Mouse (Mus musculus) forebrain, postnatal 0 days (tissue): ENCODE data around the gene Inpp4a. TPM values are rescaled to one million over a fixed set of nuclear protein-coding genes. Genes with fewer than 3 reads are reported as not detected.

Experiments
- ATAC-seq: fragments of 200-750 bp; cut with Nextera tagmentation; 2 replicates; pipeline ENCODE4 v1.8.0; 2017; ENCODE audit warnings: mild to moderate bottlenecking, moderate library complexity
- DNase-seq: peaks from one replicate; pipeline ENCODE4 v3.0.0-alpha.2; 2015
- H3K27ac ChIP-seq: fragments of 300-500 bp; sonication (generic); 2 replicates; pipeline ENCODE4 v1.5.1; 2014; ENCODE audit warnings: low read depth, mild to moderate bottlenecking, antibody characterized with exemption, low read length, moderate library complexity, mixed read lengths
- H3K27me3 ChIP-seq: fragments of 300-500 bp; sonication (generic); 2 replicates; pipeline ENCODE4 v1.6.1; 2014; ENCODE audit warnings: mild to moderate bottlenecking, low read length, mixed read lengths; ENCODE audit not compliant: insufficient read depth
- H3K36me3 ChIP-seq: fragments of 300-500 bp; sonication (generic); 2 replicates; pipeline ENCODE4 v1.6.1; 2014; ENCODE audit warnings: mild to moderate bottlenecking, moderate library complexity; ENCODE audit not compliant: insufficient read depth
- H3K4me1 ChIP-seq: fragments of 300-500 bp; sonication (generic); 2 replicates; pipeline ENCODE4 v1.6.1; 2014; ENCODE audit warnings: antibody characterized with exemption; ENCODE audit not compliant: insufficient read depth
- H3K4me2 ChIP-seq: fragments of 300-500 bp; sonication (generic); 2 replicates; pipeline ENCODE4 v1.6.1; 2014; ENCODE audit warnings: low read depth, mild to moderate bottlenecking, moderate library complexity
- H3K4me3 ChIP-seq: fragments of 300-500 bp; sonication (generic); 2 replicates; pipeline ENCODE4 v1.5.1; 2014; ENCODE audit warnings: low read depth, low read length, mixed read lengths
- H3K9ac ChIP-seq: fragments of 300-500 bp; sonication (generic); 2 replicates; pipeline ENCODE4 v1.6.1; 2014; ENCODE audit warnings: mild to moderate bottlenecking
- H3K9me3 ChIP-seq: fragments of 300-500 bp; sonication (generic); 2 replicates; pipeline ENCODE4 v1.6.1; 2016; ENCODE audit warnings: low read length
- CTCF ChIP-seq: sonication (generic); IDR thresholded peaks from 2 replicates; pipeline ENCODE4 v1.5.1; 2016; ENCODE audit warnings: antibody characterized with exemption, control low read depth, low read depth
- WGBS: fragments of 180-500 bp; shearing (Covaris S2); extraction: QIAGEN DNeasy Blood & Tissue Kit; methylation state at CpG from one replicate; pipeline ENCODE4 v1.1.7; 2014; 5-methylcytosine and 5-hydroxymethylcytosine counted together
- polyA plus RNA-seq: library from polyadenylated mRNA; unstranded; fragments of >200 nt; fragmentation: Nextera tagmentation; extraction: Ambion mirVana; gene quantifications from 2 replicates; pipeline ENCODE4 v1.2.1, GENCODE M21; 2015
- total RNA-seq: library from RNA; depleted of rRNA; stranded (reverse); fragments of >200 nt; gene quantifications from 2 replicates; pipeline ENCODE4 v1.2.3, GENCODE M21; 2014; rRNA removed

Gene Inpp4a
- total and polyA plus RNA-seq, 2 experiments from 2014 or later, result 41.2 to 72.1 TPM

GRCm38 (mm10) chr1:37448361-37449095 is 148.9 kb downstream of the Inpp4a start:
- ATAC-seq, result no peak
- DNase-seq, result peak; percentile 52
- no peak overlapping the region for H3K4me2 ChIP-seq
- no peak overlapping the region for H3K4me3 ChIP-seq
- no peaks in the 10 kb centered on the region for H3K4me1 ChIP-seq
- H3K36me3 ChIP-seq, result peaks cover 22% of the 10 kb centered on the region
- no peak overlapping the region for H3K9ac ChIP-seq
- no peaks in the 10 kb centered on the region for H3K27me3 ChIP-seq
- no peak overlapping the region for H3K27ac ChIP-seq
- no peaks in the 10 kb centered on the region for H3K9me3 ChIP-seq
- 79% methylated on average over 10 of the region's 10 CpGs for WGBS
- TF ChIP-seq CTCF, result peak; percentile 64

GRCm38 (mm10) chr1:37451270-37451669 is 151.6 kb downstream of the Inpp4a start:
- ATAC-seq (no peak), DNase-seq (no peak)
- Histone ChIP-seq H3K27ac (no peak overlapping the region), H3K9ac (no peak overlapping the region), H3K36me3 (peaks cover 20% of the 10 kb centered on the region), H3K27me3 (no peaks in the 10 kb centered on the region), H3K4me2 (no peak overlapping the region), H3K4me3 (no peak overlapping the region), H3K9me3 (no peaks in the 10 kb centered on the region), H3K4me1 (no peaks in the 10 kb centered on the region)
- TF ChIP-seq CTCF, result no peak
- WGBS, result 92% methylated on average over 8 of the region's 8 CpGs

- WGBS, result 91% methylated on average over 7 of the region's 7 CpGs
Observed at GRCm38 (mm10) chr1:37457546-37457945, 157.9 kb downstream of the Inpp4a start.

More at GRCm38 (mm10) chr1:37457546-37457945, 157.9 kb downstream of the Inpp4a start:
- ATAC-seq (no peak), DNase-seq (no peak)
- Histone ChIP-seq H3K4me3 (no peak overlapping the region), H3K9ac (no peak overlapping the region), H3K36me3 (no peaks in the 10 kb centered on the region), H3K27ac (no peak overlapping the region), H3K4me1 (no peaks in the 10 kb centered on the region), H3K4me2 (no peak overlapping the region), H3K9me3 (no peaks in the 10 kb centered on the region), H3K27me3 (no peaks in the 10 kb centered on the region)
- no peak for TF ChIP-seq CTCF

Other genes with a start within 250 kb of the Inpp4a start
- gene Cnga3, start 85.4 kb upstream of the Inpp4a start, total RNA-seq, result 0.15 and 1.8 TPM in 2 replicates
- 0.18 and 0.52 TPM in 2 replicates for gene Cnga3, start 85.4 kb upstream of the Inpp4a start, polyA plus RNA-seq
- 36.2 and 45.3 TPM in 2 replicates for gene Coa5, start 130.2 kb downstream of the Inpp4a start, total RNA-seq
- 28.5 and 37.1 TPM in 2 replicates for gene Coa5, start 130.2 kb downstream of the Inpp4a start, polyA plus RNA-seq
- 78.3 and 88.8 TPM in 2 replicates for gene Unc50, start 130.3 kb downstream of the Inpp4a start, total RNA-seq
- gene Unc50, start 130.3 kb downstream of the Inpp4a start, polyA plus RNA-seq, result 125 and 139 TPM in 2 replicates
- gene Mgat4a, start 241.2 kb downstream of the Inpp4a start, total RNA-seq, result 15.7 and 23.4 TPM in 2 replicates
- gene Mgat4a, start 241.2 kb downstream of the Inpp4a start, polyA plus RNA-seq, result 5.0 and 8.2 TPM in 2 replicates